Mouse (Mus musculus) midbrain, embryonic 13.5 days (tissue): ENCODE measurements at regions not wholly inside any gene's neighbourhood (a gene's known extent, or its start where the extent isn't known, plus 50 kb on each side); places are given as distances from the start of the nearest gene placed in this dataset.
A peak's percentile ranks its signal among the peaks of the same experiment; 100 is the strongest.

Experiments used
- ATAC-seq: fragments of 200-750 bp; cut with Nextera tagmentation; 2 replicates; pipeline ENCODE4 v1.8.0; 2017; ENCODE audit warnings: mild to moderate bottlenecking, moderate TSS enrichment, moderate library complexity
- H3K27ac ChIP-seq: fragments of 300-500 bp; sonication (generic); 2 replicates; pipeline ENCODE4 v1.5.1; 2015; ENCODE audit warnings: inconsistent platforms, mild to moderate bottlenecking, moderate library complexity
- H3K27me3 ChIP-seq: fragments of 300-500 bp; sonication (generic); 2 replicates; pipeline ENCODE4 v1.6.1; 2015; ENCODE audit warnings: mild to moderate bottlenecking, inconsistent platforms
- H3K36me3 ChIP-seq: fragments of 300-500 bp; sonication (generic); 2 replicates; pipeline ENCODE4 v1.6.1; 2015; ENCODE audit warnings: mild to moderate bottlenecking, inconsistent platforms
- H3K4me1 ChIP-seq: fragments of 300-500 bp; sonication (generic); replicated peaks from 2 replicates; pipeline ENCODE4 v1.6.1; 2015; ENCODE audit warnings: inconsistent platforms
- H3K4me2 ChIP-seq: fragments of 300-500 bp; sonication (generic); replicated peaks from 2 replicates; pipeline ENCODE4 v1.6.1; 2015; ENCODE audit warnings: moderate library complexity, mild to moderate bottlenecking, inconsistent platforms
- H3K4me3 ChIP-seq: fragments of 300-500 bp; sonication (generic); replicated peaks from 2 replicates; pipeline ENCODE4 v1.5.1; 2015; ENCODE audit warnings: mild to moderate bottlenecking, inconsistent platforms
- H3K9ac ChIP-seq: fragments of 300-500 bp; sonication (generic); replicated peaks from 2 replicates; pipeline ENCODE4 v1.6.1; 2015; ENCODE audit warnings: mild to moderate bottlenecking, inconsistent platforms
- H3K9me3 ChIP-seq: fragments of 300-500 bp; sonication (generic); 2 replicates; pipeline ENCODE4 v1.6.1; 2016; ENCODE audit warnings: mild to moderate bottlenecking, inconsistent platforms
- WGBS: fragments of 180-500 bp; shearing (Covaris S2); methylation state at CpG from one replicate; pipeline ENCODE4 v1.1.7; 2015; 5-methylcytosine and 5-hydroxymethylcytosine counted together

DNA sequence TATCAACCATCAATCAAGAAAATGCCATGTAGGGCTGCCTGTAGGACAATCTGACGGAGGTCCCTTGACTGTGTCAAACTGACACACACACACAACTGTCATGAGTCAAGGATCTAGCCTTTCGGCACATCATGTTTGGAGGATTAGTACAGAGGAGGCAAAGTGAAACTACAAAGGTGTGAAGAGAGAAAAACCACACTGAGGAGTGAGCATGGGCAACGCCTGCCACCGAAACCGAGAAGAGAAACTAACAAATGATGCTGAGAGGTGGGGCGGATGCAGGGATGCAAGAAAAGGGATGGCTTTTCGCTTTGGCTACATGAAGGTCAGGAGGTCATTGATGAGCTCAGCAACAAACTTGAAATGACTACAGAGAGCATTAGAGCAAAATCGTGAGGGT, 111.8 kb upstream of the Bach2 start:
- Histone ChIP-seq H3K27me3 (no peaks in the 10 kb centered on the region), H3K4me2 (no peak overlapping the region), H3K27ac (no peak overlapping the region), H3K9ac (no peak overlapping the region), H3K4me1 (no peaks in the 10 kb centered on the region), H3K9me3 (no peaks in the 10 kb centered on the region), H3K4me3 (no peak overlapping the region), H3K36me3 (no peaks in the 10 kb centered on the region)
- ATAC-seq, result no peak
- WGBS, result 90% methylated on average over 8 of the region's 8 CpGs

DNA sequence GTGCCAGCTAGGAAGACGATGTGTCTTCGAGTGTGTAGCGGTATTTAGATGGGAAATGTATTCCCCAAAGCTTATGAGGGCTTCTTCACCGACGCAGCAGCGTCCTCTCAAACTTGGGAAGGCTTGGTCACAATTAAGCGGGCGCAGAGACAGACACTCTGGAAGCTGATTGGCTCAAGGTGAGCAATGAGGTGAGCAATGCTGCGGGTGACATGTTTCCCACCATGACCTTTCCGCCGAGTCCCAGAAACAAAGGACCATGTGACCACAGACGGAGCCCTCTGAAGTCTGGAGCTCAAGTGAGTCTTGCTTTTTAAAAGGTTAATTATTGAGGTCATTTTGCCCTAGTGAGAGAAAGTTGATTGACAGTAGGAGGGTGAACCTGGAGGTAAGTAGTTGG, 108.0 kb upstream of the Bach2 start:
- Histone ChIP-seq H3K4me1 (no peaks in the 10 kb centered on the region), H3K9ac (no peak overlapping the region), H3K9me3 (no peaks in the 10 kb centered on the region), H3K27ac (no peak overlapping the region), H3K4me3 (no peak overlapping the region), H3K4me2 (no peak overlapping the region), H3K27me3 (no peaks in the 10 kb centered on the region), H3K36me3 (no peaks in the 10 kb centered on the region)
- WGBS, result 69% methylated on average over 12 of the region's 12 CpGs
- no peak for ATAC-seq

DNA sequence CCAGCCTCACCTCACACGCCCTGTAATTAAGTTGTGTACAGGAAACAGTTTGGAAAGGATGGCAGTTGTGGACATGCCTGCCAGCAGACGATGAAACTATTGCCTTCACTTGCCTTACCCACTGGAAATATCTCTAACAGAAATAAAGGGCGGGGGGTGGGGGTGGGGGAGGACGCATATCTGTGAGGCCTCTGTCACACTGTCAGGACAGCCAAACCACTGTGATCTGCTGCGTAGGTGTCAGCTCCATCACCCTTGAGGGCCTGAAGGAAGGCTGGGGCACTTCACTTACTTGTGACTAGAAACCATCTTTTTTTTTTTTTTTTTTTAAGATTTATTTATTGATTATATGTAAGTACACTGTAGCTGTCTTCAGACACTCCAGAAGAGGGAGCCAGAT, 106.8 kb upstream of the Bach2 start:
- no peaks in the 10 kb centered on the region for H3K4me1 ChIP-seq
- no peak for ATAC-seq
- H3K4me2 ChIP-seq, result no peak overlapping the region
- WGBS, result 87% methylated on average over 5 of the region's 5 CpGs
- no peaks in the 10 kb centered on the region for H3K27me3 ChIP-seq
- no peak overlapping the region for H3K9ac ChIP-seq
- H3K36me3 ChIP-seq, result no peaks in the 10 kb centered on the region
- H3K27ac ChIP-seq, result no peak overlapping the region
- no peak overlapping the region for H3K4me3 ChIP-seq
- no peaks in the 10 kb centered on the region for H3K9me3 ChIP-seq

DNA sequence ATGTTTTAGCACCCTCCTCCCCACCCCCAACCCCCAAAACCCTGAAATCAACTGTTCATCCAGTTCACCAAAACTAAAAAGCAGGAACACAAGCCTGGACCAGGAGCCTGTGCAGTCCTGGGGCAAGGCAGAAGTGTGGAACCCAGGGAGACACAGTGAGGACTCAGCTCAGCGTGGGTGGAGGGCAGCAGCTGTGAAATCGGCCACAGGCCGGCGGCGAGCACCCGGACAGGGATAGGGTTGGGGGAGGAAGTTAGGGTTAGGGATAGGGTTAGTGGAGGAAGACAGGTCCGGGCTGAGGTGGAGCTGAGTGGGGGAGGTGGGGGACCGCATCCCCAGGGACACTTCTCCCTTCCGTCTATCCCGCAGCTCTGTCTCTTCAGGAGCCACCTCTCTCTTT, 102.5 kb upstream of the Bach2 start:
- no peak overlapping the region for H3K9ac ChIP-seq
- H3K36me3 ChIP-seq, result no peaks in the 10 kb centered on the region
- H3K4me1 ChIP-seq, result 0 out of 2 replicates have a peak, but pooled peaks cover 8% of the 10 kb centered on the region
- no peaks in the 10 kb centered on the region for H3K9me3 ChIP-seq
- no peaks in the 10 kb centered on the region for H3K27me3 ChIP-seq
- ATAC-seq, result no peak
- no peak overlapping the region for H3K4me2 ChIP-seq
- no peak overlapping the region for H3K27ac ChIP-seq
- 82% methylated on average over 7 of the region's 10 CpGs for WGBS
- no peak overlapping the region for H3K4me3 ChIP-seq

DNA sequence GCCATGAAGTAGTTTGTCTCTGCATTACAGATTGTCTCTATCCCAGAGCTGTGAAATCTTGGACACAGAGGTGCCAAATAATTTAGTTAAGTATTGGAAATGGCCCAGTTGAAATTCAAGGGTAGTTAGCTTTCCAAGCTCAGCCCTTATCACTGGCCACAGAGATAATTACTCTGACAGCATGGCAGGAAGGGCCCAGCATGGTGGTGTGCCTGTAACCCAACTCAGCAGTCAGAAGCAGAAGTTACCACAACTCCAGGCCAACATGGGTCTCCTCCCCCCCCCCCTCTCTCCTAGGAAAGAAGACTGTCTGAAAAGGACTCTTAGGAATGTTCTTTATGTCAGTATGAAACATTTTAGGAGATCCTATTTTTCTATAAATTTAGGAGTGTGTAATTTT, 101.4 kb upstream of the Bach2 start:
- Histone ChIP-seq H3K27me3 (no peaks in the 10 kb centered on the region), H3K4me3 (no peak overlapping the region), H3K36me3 (no peaks in the 10 kb centered on the region), H3K27ac (no peak overlapping the region), H3K4me1 (0 out of 2 replicates have a peak, but pooled peaks cover 8% of the 10 kb centered on the region), H3K4me2 (no peak overlapping the region), H3K9ac (no peak overlapping the region), H3K9me3 (no peaks in the 10 kb centered on the region)
- no peak for ATAC-seq

DNA sequence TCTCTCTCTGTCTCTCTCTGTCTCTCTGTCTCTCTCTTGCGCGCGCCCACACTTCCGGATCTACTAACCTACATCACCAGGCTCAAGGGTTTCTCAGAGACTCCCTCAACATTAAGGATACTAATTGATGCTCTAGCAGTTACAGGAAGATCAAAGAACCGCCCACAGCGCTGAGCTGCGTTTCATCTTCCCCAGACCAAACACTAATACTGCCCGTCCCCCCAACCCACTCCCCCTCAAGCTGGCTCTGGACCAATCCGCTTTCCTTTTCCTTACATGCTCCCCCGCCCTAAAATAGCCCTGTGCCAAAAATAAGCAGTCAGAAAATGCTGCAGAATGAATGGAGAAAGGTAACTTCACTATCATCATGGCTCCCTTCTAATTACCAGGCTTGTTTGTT, 100.6 kb upstream of the Bach2 start:
- H3K9me3 ChIP-seq, result no peaks in the 10 kb centered on the region
- H3K9ac ChIP-seq, result no peak overlapping the region
- no peak overlapping the region for H3K4me3 ChIP-seq
- H3K4me1 ChIP-seq, result 0 out of 2 replicates have a peak, but pooled peaks cover 8% of the 10 kb centered on the region
- no peaks in the 10 kb centered on the region for H3K27me3 ChIP-seq
- H3K36me3 ChIP-seq, result no peaks in the 10 kb centered on the region
- WGBS, result 75% methylated on average over 10 of the region's 10 CpGs
- H3K27ac ChIP-seq, result no peak overlapping the region
- H3K4me2 ChIP-seq, result no peak overlapping the region
- no peak for ATAC-seq

DNA sequence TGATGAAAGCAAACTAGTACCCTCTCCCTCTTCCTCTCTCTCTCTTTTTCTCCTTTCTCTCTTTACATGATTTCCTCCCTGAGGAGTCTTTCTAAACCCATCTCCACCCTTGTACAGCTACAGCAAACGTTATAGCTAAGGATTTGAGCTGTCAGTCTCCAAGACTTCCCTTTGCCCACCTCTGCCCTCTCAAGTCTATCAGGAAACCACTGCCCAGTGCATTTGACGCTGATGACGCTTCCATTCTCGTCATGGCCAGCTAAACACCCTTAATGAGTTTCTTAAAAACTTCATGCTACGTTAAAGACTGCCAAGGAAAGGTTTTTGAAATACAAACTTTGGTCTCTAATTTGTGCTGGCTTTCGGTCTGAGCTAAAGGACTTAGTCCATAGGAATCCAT, 99.0 kb upstream of the Bach2 start:
- Histone ChIP-seq H3K9ac (no peak overlapping the region), H3K4me1 (0 out of 2 replicates have a peak, but pooled peaks cover 8% of the 10 kb centered on the region), H3K4me2 (no peak overlapping the region), H3K4me3 (no peak overlapping the region), H3K9me3 (no peaks in the 10 kb centered on the region), H3K27me3 (no peaks in the 10 kb centered on the region), H3K36me3 (no peaks in the 10 kb centered on the region), H3K27ac (no peak overlapping the region)
- no peak for ATAC-seq
- WGBS, result 74% methylated on average over 6 of the region's 6 CpGs

DNA sequence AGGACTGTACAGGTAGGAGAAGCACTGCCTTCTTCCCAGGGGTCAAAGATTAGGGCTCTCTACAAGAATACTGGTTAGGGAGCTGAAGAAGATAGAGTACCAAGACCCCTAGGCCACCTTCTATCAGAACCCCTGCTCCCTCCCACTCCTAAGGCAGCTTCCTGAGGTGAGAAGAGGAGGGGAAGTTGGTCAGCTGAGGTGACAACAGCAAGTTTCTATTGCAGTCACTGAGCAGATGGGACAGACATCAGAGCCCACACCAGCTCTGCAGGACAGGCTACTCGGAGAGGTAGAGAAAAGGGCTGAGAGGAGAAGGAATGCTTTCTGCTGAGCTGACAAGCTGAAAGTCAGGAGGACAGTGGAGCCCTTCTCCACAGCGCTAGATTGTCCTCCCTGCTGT, 98.5 kb upstream of the Bach2 start:
- no peak overlapping the region for H3K4me2 ChIP-seq
- no peaks in the 10 kb centered on the region for H3K27me3 ChIP-seq
- ATAC-seq, result no peak
- H3K4me3 ChIP-seq, result no peak overlapping the region
- no peak overlapping the region for H3K27ac ChIP-seq
- WGBS, result 92% methylated on average over 2 of the region's 2 CpGs
- H3K9me3 ChIP-seq, result no peaks in the 10 kb centered on the region
- H3K9ac ChIP-seq, result no peak overlapping the region
- no peaks in the 10 kb centered on the region for H3K36me3 ChIP-seq
- H3K4me1 ChIP-seq, result 0 out of 2 replicates have a peak, but pooled peaks cover 8% of the 10 kb centered on the region

DNA sequence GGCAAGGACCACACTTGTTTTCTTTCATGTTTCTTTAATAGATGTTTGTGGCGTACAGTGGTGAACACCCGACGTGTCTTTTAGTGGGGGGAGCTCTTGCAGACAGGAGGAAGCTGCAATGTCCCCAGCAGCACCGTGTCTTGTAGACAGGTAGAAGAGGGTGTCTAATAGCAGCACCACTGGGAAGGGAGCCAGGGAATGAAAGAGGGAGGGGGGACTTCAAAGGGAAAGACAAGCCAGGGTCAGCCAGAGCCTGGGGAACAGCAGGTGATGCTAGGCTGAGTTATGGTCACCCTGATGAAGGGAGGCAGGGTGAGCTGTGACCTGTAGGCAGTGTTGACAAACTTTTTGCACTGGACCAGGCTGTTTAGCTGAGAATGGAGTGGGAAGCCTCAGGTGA, 96.4 kb upstream of the Bach2 start:
- H3K4me2 ChIP-seq, result no peak overlapping the region
- H3K9ac ChIP-seq, result no peak overlapping the region
- no peaks in the 10 kb centered on the region for H3K36me3 ChIP-seq
- no peak overlapping the region for H3K4me3 ChIP-seq
- 86% methylated on average over 4 of the region's 4 CpGs for WGBS
- H3K27me3 ChIP-seq, result no peaks in the 10 kb centered on the region
- H3K4me1 ChIP-seq, result 0 out of 2 replicates have a peak, but pooled peaks cover 8% of the 10 kb centered on the region
- H3K9me3 ChIP-seq, result no peaks in the 10 kb centered on the region
- no peak overlapping the region for H3K27ac ChIP-seq
- no peak for ATAC-seq

DNA sequence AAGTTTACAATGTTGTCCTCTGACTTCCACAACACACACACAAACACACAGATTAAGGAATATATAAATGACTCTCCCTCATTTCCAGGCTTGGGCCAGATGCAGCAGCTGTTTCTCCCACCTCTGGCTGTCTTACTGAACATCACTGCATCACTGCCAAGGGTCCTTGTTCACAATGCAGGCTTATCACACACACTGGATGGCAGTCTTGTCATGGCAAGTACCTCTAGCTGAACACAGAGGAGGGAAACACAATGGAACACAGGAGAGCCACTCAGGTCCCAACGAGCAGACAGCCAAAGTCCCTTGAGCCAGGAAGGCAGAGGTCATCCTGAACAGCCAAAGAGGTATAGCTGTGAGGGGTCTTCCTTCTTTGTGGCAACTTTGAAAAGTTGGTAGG, 91.5 kb upstream of the Bach2 start:
- no peak overlapping the region for H3K27ac ChIP-seq
- H3K9me3 ChIP-seq, result no peaks in the 10 kb centered on the region
- no peaks in the 10 kb centered on the region for H3K27me3 ChIP-seq
- H3K36me3 ChIP-seq, result no peaks in the 10 kb centered on the region
- no peak overlapping the region for H3K9ac ChIP-seq
- 50% methylated on average over 1 of the region's 1 CpGs for WGBS
- no peak overlapping the region for H3K4me2 ChIP-seq
- no peak overlapping the region for H3K4me3 ChIP-seq
- no peak for ATAC-seq
- H3K4me1 ChIP-seq, result no peaks in the 10 kb centered on the region

DNA sequence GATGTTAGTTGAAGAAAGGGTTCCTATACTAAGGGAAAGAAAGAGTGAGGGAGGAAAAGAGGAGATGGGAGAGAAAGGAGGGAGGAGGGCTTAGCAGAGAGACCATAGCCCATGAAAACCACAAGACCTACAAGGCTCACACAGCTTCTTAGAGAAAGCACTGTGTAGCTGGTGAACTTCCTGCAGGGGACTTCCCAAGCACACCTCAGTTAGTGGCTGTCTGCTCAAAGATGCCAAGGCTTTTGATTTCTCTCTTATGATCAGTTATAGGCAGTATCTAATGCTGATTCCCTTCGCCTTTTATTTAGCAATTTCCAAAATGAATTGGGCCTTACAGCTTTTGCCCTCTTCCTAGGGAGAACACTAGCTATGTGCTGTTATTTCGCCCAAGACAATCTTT, 90.0 kb upstream of the Bach2 start:
- 93% methylated on average over 2 of the region's 2 CpGs for WGBS
- Histone ChIP-seq H3K4me3 (no peak overlapping the region), H3K27ac (no peak overlapping the region), H3K9me3 (no peaks in the 10 kb centered on the region), H3K36me3 (no peaks in the 10 kb centered on the region), H3K4me2 (no peak overlapping the region), H3K9ac (no peak overlapping the region), H3K27me3 (no peaks in the 10 kb centered on the region), H3K4me1 (no peaks in the 10 kb centered on the region)
- ATAC-seq, result no peak

DNA sequence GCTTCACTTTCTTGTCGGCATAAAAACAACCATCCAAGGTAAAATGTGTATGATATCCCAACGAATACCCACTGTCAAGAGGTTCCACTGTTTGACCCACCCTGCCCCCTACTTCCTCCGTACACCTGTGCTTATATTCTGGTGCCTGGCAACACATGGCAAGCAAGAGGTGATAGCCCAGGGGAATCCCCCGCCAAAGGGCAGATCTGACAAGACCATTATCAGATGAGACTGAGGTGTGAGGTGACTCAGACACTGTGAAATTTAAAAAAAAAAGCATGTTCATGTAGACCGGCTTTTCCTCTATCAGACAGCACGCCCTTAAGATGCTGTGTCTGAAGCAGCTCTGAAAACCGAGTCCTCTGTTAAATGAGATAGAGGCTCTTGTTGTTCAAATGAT, 89.4 kb upstream of the Bach2 start:
- Histone ChIP-seq H3K4me3 (no peak overlapping the region), H3K4me2 (no peak overlapping the region), H3K27ac (no peak overlapping the region), H3K4me1 (no peaks in the 10 kb centered on the region), H3K36me3 (no peaks in the 10 kb centered on the region), H3K9ac (no peak overlapping the region), H3K9me3 (no peaks in the 10 kb centered on the region), H3K27me3 (no peaks in the 10 kb centered on the region)
- 86% methylated on average over 7 of the region's 7 CpGs for WGBS
- ATAC-seq, result no peak

DNA sequence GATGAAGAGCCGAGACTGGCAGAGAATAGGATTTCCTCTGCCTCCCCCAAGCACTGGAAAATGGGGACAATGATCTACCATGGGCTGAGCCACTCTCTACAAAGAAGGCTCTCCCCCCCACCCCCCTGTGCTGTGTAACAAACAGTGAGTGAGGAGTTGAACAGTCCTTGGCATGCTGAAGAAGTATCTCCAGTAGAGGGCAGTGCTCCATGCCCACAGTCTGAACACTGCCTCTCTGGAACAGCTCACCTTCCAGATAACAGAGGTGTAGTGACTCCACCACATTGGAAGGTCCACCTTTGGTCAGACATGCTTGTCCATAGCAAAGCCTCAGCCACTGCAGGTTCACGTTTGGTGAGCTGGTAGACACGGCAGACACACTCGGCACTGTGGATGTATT, 85.2 kb upstream of the Bach2 start:
- H3K27ac ChIP-seq, result no peak overlapping the region
- 75% methylated on average over 4 of the region's 4 CpGs for WGBS
- no peak overlapping the region for H3K4me2 ChIP-seq
- H3K4me3 ChIP-seq, result no peak overlapping the region
- no peaks in the 10 kb centered on the region for H3K9me3 ChIP-seq
- H3K4me1 ChIP-seq, result no peaks in the 10 kb centered on the region
- H3K36me3 ChIP-seq, result no peaks in the 10 kb centered on the region
- no peaks in the 10 kb centered on the region for H3K27me3 ChIP-seq
- H3K9ac ChIP-seq, result no peak overlapping the region
- ATAC-seq, result peak; percentile 68
